Mouse (Mus musculus) layer of hippocampus, adult 9-11 months (tissue): ENCODE results near the gene Ptprk.

Source experiments
- DNase-seq: peaks from one replicate; pipeline ENCODE4 v3.0.0; 2022

The Ptprk gene

DNA sequence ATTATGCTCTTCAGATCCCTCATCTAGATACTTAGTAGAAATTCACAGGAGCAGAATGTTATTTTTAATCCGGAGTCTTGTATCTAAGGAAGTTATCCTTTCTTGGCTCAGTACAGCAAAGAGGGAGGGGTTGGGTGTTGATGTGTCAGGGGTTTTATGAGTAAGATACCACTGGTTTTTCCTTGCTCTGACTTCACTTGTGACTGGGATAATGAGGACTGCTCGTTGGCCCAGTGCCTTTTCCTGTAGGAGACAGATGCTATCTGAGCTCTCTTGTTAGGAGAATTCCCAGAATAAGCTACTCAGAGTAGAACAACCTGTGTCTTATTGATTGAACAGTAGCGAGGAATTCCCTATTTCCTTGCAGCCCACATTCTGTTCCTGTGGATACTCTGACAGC lies 39.3 kb downstream of the Ptprk start:
- DNase-seq: peak; percentile 67

DNA sequence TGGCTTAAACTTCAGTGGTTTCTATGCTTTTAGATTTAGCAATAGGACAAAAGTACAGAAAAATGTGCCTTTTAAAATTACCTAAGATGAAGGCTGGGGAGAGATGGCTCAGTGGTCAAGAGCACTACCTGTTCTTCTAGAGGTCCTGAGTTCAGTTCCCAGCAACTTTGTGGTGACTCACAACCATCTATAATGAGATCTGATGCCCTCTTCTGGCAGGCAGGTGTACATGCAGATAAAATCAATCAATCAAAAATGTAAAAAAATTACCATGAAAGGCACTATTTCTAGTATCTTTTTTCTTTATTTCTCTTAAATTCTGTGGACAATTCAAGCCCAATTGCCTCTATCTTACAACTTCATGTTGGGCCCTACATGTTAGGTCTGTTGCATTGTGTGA lies 42.4 kb downstream of the Ptprk start:
- no peak for DNase-seq

DNA sequence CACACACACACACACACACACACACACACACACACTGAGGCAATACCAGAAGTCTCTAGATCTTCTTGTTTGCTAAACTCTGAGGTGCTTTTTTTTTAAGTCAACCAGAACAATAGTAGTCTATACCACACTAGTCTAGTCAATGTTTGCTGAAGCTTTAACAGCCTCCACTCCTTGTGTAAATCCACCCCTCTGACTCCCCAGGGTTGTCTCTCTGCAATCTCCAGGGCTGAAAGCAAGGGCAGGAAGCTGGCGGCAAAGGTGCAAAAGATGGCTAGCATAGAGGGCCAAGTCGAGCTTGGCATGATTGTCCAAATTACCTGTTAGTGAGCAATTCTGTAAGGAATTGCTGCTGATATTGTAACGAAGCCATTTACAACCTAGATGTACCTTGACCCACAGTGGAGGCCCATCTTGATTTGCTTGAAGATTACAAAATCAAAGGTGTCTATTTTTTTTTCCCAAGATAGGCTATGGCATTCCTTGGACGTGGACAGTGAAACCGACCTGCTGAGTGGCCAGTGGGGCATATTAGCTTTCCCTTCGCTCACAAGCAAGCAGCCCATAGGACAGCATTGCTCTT lies 44.3 kb downstream of the Ptprk start:
- DNase-seq: no peak

DNA sequence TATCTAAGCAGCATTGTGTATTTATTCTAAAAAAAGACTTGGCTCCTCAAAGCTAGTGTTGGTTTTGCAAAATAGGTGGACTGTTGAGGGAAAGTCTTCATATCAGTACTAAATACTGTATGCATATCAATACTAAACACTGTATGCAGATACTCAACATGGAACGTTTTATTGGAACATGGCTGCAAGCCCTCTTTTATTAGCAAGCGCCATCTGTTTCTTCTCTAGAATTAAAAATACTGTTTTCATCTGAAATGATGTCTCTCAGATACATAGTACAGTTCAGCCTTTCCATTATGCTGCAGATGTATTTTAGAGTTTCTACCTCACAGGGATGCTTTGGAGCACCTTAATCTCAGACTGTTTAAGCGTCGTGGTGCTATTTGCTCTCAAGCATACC lies 49.3 kb downstream of the Ptprk start:
- peak; percentile 39 for DNase-seq

DNA sequence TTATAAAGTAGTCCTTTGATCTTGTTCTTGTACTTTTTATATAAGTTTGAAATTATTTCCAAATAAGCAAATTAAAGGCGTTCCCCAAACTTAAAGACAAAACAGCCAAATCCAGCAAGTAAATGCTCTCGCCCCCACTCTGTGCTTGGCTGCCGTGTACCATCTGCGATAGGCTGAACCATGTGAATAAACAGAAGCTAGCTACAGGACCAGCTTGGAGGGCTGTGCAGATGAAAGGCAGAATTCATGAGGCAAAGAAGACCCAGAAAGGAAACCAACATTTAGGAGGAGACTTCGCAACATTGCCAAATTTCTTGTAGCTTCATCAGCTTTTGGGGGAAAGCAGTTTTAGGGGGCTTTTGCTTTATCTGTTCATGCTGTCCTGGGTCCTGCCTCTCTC lies 53.4 kb downstream of the Ptprk start:
- DNase-seq: peak; percentile 83

DNA sequence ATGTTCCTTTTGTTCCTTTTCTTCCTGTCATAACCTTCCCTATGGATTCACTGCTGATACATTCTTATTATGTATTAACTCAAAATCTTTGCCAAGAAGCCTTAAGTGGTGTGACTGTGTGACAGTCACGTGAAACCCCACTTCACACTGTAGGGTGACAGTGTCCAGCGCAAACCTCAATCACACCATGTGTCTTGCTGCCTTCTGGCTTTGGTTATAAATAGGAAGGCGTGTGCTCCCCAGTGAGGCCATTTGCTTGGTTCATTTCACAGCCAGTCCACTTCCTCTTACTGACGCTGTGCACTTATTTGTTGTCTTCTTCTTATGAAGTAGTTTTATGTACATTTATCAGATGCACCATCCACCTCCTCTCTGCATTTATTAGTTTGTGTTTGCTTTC lies 53.8 kb downstream of the Ptprk start:
- DNase-seq: no peak

DNA sequence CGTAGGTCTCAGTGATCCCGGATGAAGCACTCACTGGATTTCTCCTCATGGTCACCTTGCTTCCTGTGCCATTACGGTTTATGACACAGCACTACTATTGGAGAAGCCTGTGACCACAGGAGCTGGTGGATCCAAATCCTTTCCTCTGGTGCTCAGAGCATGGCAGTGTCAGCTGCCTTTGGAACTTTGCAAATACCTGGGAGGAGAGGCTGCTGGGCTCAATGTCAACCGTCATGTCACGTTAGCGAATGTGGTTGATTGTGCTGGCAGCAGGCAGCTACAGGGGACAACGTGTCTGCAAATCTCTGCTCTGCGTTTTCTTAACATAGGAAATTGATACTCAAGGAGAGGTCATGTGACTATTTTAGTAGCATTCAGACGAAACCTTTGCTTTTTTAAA lies 55.8 kb downstream of the Ptprk start:
- no peak for DNase-seq

DNA sequence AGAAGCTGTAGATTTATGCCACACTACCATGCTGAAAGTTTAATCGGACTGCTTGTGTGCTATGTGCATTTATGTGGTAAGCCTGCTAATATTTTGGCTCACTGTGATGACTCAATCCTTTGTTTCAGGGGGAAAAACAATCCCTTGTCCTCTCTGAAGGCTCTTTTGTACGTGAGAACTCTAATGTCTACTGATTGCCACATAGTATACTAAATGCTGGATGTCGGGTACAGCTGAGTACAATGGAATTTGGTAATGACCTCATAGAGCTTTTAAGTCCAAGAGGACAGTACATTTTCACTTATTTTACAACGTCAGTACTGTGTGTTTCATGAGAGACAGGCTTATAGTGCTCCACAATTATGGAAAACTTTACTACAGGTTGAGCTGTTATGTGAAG lies 59.1 kb downstream of the Ptprk start:
- DNase-seq: peak; percentile 32

DNA sequence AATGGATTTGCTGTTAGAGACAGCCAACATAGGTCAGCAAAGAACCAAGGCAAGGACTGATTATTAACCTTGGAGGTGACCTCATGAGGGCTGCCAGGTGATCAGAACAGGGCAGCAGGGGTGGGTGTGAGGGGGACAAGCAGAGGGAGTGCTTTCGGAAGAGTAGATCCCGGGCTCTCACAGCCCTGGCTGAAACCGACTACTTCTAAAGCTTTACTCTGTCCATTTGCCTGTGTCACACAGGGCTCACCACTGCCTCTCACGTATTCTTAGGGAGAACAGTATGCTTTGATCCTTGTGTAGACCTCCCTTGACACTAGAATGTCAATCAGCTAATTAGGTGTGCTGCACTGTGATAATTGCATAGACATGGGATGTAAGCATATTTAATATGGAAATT lies 63.8 kb downstream of the Ptprk start:
- DNase-seq: no peak

DNA sequence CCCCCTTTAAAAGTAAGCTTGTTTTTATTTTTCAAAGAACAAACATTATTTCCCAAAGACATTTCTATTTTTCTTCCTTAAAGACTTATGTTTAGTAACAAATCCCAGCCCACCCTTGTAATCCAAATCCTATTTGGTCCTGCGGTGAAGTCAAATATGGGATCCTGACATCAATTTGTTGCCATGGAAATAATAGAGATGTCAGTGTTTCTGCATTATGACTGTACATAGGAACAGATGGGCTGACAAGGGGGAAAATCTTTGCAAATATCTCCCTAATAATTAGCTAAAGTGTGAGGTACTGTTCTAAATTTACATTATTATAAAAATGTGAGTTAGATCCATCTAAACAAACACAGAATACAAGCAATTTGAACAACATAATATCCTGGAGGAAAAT lies 69.8 kb downstream of the Ptprk start:
- no peak for DNase-seq

DNA sequence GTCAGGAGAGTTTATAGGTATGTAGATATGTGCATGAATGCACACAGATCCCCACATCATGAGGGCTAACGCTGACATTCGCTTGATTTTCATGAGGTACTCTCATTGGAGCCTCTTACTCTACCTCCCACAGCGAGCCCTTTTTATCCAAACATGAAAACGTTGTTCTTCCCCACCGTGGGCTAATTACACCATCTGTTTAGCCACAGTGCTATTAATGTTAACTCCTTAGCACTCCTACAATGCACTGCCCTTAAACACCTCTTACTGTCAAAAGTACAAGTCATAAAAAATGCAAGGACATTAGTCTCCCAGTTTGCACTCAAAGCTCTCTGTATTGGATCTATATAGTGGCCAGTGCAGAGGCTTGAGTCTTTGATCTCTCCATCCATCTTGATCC lies 70.7 kb downstream of the Ptprk start:
- no peak for DNase-seq

DNA sequence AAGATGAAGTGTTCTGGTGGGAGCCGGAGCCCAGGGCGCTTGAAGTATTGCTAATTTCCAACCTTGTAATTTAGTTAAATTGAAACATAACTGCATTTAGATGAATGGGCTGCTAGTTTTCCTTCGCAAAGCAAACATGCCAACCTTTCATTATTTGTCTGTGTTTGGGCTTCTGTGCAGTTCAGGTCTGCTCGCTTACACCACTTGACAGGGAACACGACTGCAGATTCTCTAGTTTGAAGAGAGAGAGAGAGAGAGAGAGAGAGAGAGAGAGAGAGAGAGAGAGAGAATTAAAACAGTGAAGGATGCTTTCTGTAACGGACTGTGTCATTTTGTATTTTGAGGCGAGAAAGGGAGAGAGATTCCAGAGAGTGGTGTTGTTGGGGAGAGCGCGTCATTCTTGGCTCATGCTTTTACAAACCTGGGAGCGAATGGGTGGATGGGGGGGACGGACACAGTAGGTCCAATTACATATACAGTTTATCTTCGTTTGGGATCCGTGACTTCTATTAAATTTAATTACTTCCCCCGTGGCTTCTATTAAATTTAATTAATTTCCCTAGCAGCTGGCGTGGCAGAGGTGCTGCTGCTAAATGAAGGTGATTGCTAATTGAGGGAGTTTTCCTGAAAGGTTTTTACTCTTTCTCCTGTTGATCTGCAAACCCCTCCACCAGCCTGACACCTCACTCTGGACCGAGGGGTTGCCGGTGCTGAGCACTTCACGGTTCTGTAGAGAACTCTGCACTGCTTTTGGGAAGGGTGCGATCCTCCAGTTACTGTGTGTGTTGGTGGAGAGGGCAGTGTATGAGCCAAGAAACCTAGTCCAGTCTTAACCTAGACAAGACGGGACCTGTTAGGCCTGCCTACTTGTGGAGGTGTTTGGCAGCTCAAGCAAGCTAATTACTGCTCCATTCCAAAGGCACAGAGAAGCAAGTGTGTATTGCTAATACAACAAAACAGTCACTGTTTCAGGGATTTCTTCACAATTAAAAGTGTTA lies 81.4 kb downstream of the Ptprk start:
- DNase-seq: no peak

DNA sequence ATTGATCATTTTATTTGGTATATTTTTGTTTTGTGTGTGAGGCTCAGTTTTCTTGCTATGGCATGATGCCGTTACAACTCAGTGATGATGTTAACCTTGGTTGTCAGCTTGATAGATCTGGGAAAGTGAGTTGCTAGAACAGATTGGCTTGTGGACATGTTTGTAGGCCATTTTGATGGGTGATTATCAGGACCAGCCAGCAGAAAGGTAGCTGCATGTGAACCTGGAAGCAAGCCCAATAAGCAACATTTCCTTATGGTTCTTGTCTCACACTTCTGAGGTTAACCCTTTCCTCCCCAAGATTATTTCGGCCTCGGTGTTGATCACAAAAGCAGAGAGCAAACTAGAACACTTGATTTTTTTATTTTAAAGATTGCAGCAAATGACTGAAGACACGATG lies 85.1 kb downstream of the Ptprk start:
- DNase-seq: no peak

DNA sequence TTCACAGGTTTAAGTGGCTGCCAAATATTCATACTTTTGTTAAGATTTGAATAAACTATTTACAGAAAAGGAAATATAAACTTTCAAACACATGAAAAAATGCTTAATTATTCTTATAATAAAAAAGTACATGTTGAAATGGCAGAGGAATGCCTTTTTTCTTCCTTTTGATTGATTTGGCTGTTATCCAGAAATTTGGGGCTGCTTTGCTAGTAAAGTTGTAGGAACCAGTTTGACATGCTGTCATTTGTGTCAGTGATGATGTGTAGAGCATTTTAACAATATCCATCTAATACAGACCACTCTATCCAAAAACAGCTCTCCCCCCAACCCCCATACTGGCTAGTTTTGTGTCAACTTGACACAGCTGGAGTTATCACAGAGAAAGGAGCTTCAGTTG lies 86.7 kb downstream of the Ptprk start:
- DNase-seq: no peak

DNA sequence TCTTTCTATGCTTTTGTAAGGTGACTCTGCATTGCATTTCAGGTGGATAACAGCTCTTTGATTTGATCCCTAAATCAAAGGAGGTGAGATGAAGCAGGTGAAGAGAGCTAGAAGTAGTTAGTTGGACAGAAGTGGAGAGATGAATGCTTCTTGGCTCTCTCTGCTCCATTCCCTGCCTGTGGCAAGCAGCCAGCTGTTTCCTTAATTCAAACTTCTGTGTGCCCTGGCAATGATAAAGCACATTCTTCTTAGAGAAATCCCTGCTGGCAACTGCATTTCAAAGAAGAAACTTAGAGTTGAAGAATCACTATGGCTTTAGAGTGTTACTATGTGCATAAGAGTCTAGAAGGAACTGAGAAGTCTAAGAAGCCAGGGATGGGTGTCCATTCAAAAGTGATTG lies 89.6 kb downstream of the Ptprk start:
- no peak for DNase-seq

DNA sequence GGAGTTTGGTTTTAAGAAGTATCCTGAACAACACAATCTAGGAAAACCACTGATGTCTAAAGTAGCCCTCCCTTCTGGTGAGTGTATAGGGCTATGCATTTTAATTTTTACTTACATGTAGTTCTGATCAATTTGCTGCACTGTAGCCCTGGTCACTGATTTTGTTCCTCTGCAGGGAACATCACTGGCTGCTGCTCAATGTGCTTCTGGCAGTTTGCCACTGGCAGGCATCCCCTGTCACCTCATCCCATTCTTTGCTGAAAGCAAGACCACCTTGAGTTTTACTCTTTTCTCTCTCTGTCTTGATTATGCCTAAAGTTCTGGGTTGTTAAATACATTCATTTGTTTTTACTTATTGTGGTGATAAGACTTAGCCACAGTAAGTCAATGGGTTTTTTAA lies 90.1 kb downstream of the Ptprk start:
- no peak for DNase-seq

DNA sequence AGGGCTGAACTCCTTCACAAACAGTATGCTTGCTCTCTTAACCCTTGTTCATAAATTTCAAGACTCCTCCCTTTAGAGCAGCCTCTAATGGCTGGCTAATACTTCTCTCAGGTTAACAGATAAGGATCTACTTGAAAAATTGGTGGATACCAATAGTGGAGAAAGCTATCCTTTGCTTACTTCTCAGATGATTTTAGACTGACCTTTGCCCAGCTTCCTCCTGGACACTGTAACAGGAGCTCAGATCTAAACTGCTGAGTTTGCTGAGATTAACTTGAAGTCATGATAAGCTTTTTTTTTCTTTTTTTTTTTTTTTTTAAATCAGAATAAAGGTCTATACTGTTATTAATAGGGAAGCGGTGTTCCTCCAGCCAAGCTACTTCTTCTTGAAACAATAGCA lies 92.0 kb downstream of the Ptprk start:
- DNase-seq: no peak

DNA sequence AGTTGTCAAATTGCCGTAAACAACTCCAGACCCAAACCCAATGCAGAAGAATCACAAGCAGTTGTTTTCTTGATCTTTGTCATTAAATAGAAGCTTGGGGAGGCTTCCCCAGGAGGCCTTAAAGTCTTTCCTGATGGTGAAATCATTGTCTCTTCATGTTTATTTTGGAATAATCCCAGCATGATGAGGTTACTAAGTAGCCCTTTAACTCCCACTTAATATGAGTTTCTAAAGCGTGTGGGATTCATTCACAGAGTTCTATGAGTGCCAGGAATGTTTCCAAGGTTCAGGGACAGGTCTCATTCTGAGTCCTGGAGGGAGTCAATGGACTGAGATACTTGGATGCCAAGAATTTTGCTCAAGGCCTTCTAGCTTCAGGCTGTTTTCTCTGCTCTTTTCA lies 92.5 kb downstream of the Ptprk start:
- DNase-seq: no peak

DNA sequence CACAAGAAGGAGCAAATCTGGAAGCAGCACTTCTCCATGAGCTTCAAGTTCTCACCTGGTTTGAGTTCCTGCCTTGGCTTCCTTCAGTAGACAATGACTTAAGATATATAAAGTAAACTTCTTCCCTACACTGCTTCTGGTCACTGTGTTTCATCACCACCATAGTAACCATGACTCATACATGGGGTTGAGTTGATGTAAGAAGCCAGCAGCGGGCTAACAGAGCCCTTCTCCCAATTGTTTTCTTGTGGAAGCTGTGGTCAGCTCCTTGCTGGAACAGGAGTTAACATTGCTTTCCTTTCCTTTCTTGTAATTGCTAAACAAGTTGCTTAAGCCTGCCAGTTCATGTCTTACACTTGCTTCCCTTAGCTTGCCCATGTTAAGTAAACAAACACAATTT lies 96.6 kb downstream of the Ptprk start:
- DNase-seq: no peak

DNA sequence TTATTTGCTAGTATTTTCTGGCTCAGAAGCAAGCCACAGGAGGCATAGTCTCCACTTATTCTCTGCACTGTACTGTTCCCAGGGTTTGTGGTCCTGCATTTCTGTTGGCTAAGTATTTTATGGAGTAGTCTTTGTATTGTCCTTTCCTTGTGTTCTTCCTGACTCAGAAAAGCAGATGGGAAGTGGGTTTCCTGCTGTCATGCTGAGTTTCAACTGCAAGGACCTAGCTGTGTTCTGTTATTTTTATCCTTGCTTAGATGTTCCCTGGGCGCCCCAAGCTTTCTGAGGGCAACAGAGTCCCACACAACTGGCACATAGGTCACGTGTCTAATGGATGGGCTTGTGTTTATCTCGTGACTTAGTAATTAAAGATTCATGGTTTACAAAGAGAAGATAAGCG lies 104.3 kb downstream of the Ptprk start:
- DNase-seq: peak; percentile 27

DNA sequence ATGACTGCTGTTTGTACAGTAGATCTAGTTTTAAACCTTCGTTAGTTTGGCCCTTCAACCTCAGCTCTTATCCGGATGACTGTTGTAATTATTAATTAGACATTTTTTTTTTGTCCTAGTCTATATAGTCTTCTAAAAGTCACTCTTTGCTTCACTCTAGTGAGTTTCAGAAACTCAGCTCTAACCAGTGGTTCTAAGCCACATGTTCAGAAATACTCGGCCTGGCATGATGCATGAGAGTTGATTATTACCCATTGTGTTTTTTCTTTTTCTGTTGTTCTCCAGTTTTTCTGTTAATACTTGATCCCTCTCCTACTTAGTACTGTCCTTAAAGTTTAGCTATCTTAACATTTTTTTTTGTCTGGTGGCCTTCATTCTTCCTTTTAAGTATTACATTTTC lies 107.5 kb downstream of the Ptprk start:
- DNase-seq: no peak

DNA sequence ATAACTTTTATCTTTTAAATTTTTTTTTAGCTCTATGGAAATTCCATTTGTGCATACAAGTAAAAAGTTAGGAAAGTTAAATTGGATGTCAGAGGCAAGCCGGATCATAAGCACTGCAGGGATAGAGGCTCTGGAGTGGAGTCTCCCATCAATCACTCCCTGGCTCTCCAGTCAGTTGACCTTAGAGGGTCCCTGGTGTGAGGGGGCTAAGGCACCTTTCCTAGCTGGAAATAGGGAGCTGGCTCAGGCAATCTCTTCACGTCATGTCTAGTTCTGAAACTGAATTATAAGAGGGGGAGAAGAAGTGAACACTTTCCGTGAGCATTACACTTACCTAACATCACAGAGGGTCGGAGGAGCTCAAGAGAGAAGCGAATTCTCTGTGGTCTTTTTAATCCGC lies 110.1 kb downstream of the Ptprk start:
- no peak for DNase-seq

DNA sequence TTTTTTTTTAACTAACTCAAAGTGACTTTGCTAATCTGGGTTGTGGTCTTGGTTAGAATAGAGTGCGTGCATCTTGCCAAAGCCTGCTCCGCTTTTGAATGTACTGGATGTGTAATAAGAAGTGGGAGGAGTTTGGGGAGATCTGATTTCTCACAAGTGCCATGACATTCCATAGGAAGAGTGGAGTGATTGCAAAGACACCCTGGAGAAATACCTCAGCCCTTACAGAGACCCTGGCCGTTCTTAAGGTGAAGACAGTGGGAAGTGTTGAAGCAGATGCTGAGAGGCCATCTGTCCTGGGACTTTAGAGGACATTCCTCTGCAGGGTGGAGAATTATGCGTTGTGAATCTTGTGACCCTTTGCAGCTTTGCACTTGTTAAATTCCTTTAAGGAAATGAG lies 110.7 kb downstream of the Ptprk start:
- DNase-seq: no peak

DNA sequence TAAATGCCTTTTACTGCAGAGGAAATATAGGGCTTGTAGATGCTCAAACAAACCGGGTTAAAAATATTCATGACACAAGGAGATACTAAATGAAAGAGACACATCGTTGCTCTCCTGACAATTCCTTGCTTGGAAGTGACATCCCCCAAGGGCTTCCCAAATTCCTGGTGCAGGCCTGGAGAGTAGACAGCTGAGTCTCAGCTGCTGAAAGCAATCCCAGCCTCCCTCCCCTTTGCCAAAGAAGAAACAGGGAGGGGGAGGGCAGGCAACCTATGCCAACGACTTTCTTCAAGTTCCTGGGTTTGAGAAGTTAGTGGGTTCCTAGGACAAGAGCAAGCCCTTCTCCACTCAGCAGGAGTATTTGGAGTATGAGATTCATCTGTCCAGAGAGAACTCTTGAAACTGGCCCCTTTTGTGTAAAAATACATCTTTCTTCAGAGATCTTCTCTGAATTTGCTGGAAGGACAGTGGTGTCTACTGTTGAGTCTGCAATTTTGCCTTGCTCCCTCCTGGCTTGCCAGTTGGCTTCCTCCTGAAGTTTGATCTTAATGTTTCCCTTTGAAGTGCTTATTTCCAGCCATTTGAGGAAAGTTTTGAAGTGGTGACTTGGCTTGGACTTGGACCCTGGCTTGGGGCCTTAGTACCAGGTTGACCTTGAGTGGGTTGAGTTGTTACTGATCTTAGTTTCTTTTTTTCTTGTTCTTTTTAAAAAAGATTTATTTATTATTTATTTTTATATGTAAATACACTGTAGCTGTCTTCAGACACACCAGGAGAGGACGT lies 111.6 kb downstream of the Ptprk start:
- DNase-seq: no peak
